Mouse (Mus musculus): ENCODE measurements around the gene Kcnk10.

Gene Kcnk10

GRCm38 (mm10) chr12:98406598-98406997, 171.5 kb downstream of the Kcnk10 start:
- DNase-seq: no peak

- no peak for DNase-seq
These were observed 172.0 kb downstream of the Kcnk10 start for GRCm38 (mm10) chr12:98406076-98406475.

- no peak for DNase-seq
These were observed 181.5 kb downstream of the Kcnk10 start for GRCm38 (mm10) chr12:98396586-98396985.

GRCm38 (mm10) chr12:98394115-98394514, 184.0 kb downstream of the Kcnk10 start:
- no peak for DNase-seq

- no peak for DNase-seq
These were observed 186.8 kb downstream of the Kcnk10 start for GRCm38 (mm10) chr12:98391347-98391746.

GRCm38 (mm10) chr12:98389618-98390017, 188.5 kb downstream of the Kcnk10 start:
- no peak for DNase-seq

Data from cerebellum, adult 9-11 months (tissue).